Mouse (Mus musculus) embryonic facial prominence, embryonic 12.5 days (tissue): ENCODE measurements around the gene Pgp. TPM values are rescaled to one million over a fixed set of nuclear protein-coding genes. Genes with fewer than 3 reads are reported as not detected.

Experiments
- ATAC-seq: fragments of 200-750 bp; cut with Nextera tagmentation; 2 replicates; pipeline ENCODE4 v1.8.0; 2017; ENCODE audit not compliant: insufficient number of reproducible peaks, insufficient read depth, low FRiP score, low TSS enrichment
- H3K27ac ChIP-seq: fragments of 300-500 bp; sonication (generic); 2 replicates; pipeline ENCODE4 v1.5.1; 2016; ENCODE audit warnings: mild to moderate bottlenecking
- H3K27me3 ChIP-seq: fragments of 300-500 bp; sonication (generic); 2 replicates; pipeline ENCODE4 v1.6.1; 2016; ENCODE audit warnings: mild to moderate bottlenecking, moderate library complexity
- H3K36me3 ChIP-seq: fragments of 300-500 bp; sonication (generic); 2 replicates; pipeline ENCODE4 v1.6.1; 2016; ENCODE audit warnings: mild to moderate bottlenecking
- H3K4me1 ChIP-seq: fragments of 300-500 bp; sonication (generic); 2 replicates; pipeline ENCODE4 v1.6.1; 2016
- H3K4me2 ChIP-seq: fragments of 300-500 bp; sonication (generic); replicated peaks from 2 replicates; pipeline ENCODE4 v1.6.1; 2016; ENCODE audit warnings: mild to moderate bottlenecking, moderate library complexity
- H3K4me3 ChIP-seq: fragments of 300-500 bp; sonication (generic); 2 replicates; pipeline ENCODE4 v1.5.1; 2016; ENCODE audit warnings: mild to moderate bottlenecking
- H3K9ac ChIP-seq: fragments of 300-500 bp; sonication (generic); 2 replicates; pipeline ENCODE4 v1.6.1; 2016; ENCODE audit warnings: mild to moderate bottlenecking, moderate library complexity
- H3K9me3 ChIP-seq: fragments of 300-500 bp; sonication (generic); 2 replicates; pipeline ENCODE4 v1.6.1; 2016; ENCODE audit warnings: mild to moderate bottlenecking, moderate library complexity
- WGBS: fragments of 180-500 bp; shearing (Covaris S2); methylation state at CpG from one replicate; pipeline ENCODE4 v1.1.7; 2016; 5-methylcytosine and 5-hydroxymethylcytosine counted together
- polyA plus RNA-seq: library from polyadenylated mRNA; unstranded; fragments of >200 nt; fragmentation: Nextera tagmentation; extraction: Ambion mirVana; gene quantifications from 2 replicates; pipeline ENCODE4 v1.2.1, GENCODE M21; 2016

Pgp gene
- polyA plus RNA-seq, 1 experiment from 2014 or later, result 52.3 TPM

- 46% methylated on average over 19 of the region's 19 CpGs for WGBS
- peaks cover 7% of the 10 kb centered on the region; the same call in 1 of the 2 replicates for H3K27me3 ChIP-seq
- H3K36me3 ChIP-seq, result peaks cover 65% of the 10 kb centered on the region
- no peak for ATAC-seq
- H3K4me2 ChIP-seq, result peak overlapping the region; percentile 40; the same call in 1 of the 2 replicates
- H3K4me1 ChIP-seq, result peaks cover 13% of the 10 kb centered on the region
- H3K4me3 ChIP-seq, result 0 out of 2 replicates have a peak overlapping the region, but pooled peaks have one; percentile 14
- no peak overlapping the region for H3K9ac ChIP-seq
- H3K9me3 ChIP-seq, result no peaks in the 10 kb centered on the region
- no peak overlapping the region for H3K27ac ChIP-seq
These were observed 37.0 kb downstream of the Pgp start for GRCm38 (mm10) chr17:24507129-24507664.

- H3K27me3 ChIP-seq, result peaks cover 7% of the 10 kb centered on the region; the same call in 1 of the 2 replicates
- no peak overlapping the region for H3K27ac ChIP-seq
- H3K4me1 ChIP-seq, result peaks cover 13% of the 10 kb centered on the region
- 81% methylated on average over 12 of the region's 12 CpGs for WGBS
- H3K4me2 ChIP-seq, result no peak overlapping the region
- no peak overlapping the region for H3K4me3 ChIP-seq
- no peak for ATAC-seq
- peaks cover 70% of the 10 kb centered on the region for H3K36me3 ChIP-seq
- no peak overlapping the region for H3K9ac ChIP-seq
- no peaks in the 10 kb centered on the region for H3K9me3 ChIP-seq
These were observed 37.7 kb downstream of the Pgp start for GRCm38 (mm10) chr17:24507806-24508460.

GRCm38 (mm10) chr17:24513609-24514008 is 43.4 kb downstream of the Pgp start:
- H3K27ac ChIP-seq, result no peak overlapping the region
- ATAC-seq, result no peak
- 69% methylated on average over 5 of the region's 5 CpGs for WGBS

GRCm38 (mm10) chr17:24514270-24515257 is 44.4 kb downstream of the Pgp start:
- Histone ChIP-seq H3K4me2 (no peak overlapping the region), H3K4me1 (no peaks in the 10 kb centered on the region), H3K9me3 (no peaks in the 10 kb centered on the region), H3K27ac (0 out of 2 replicates have a peak overlapping the region, but pooled peaks have one; percentile 19), H3K27me3 (no peaks in the 10 kb centered on the region), H3K36me3 (peaks cover 96% of the 10 kb centered on the region), H3K4me3 (0 out of 2 replicates have a peak overlapping the region, but pooled peaks have one; percentile 9), H3K9ac (no peak overlapping the region)
- WGBS, result 86% methylated on average over 24 of the region's 24 CpGs
- ATAC-seq, result no peak

More at GRCm38 (mm10) chr17:24513609-24514008, 43.4 kb downstream of the Pgp start:
- H3K4me3 ChIP-seq, result 0 out of 2 replicates have a peak overlapping the region, but pooled peaks have one; percentile 9
- no peaks in the 10 kb centered on the region for H3K4me1 ChIP-seq
- H3K9me3 ChIP-seq, result no peaks in the 10 kb centered on the region
- no peaks in the 10 kb centered on the region for H3K27me3 ChIP-seq
- no peak overlapping the region for H3K9ac ChIP-seq
- no peak overlapping the region for H3K4me2 ChIP-seq
- H3K36me3 ChIP-seq, result peaks cover 96% of the 10 kb centered on the region

- H3K4me3 ChIP-seq, result no peak overlapping the region
- H3K4me2 ChIP-seq, result no peak overlapping the region
- 88% methylated on average over 4 of the region's 4 CpGs for WGBS
- no peaks in the 10 kb centered on the region for H3K4me1 ChIP-seq
- no peaks in the 10 kb centered on the region for H3K9me3 ChIP-seq
- no peak overlapping the region; the same call in 1 of the 2 replicates for H3K27ac ChIP-seq
- H3K36me3 ChIP-seq, result peaks cover 57% of the 10 kb centered on the region
- no peak for ATAC-seq
- H3K9ac ChIP-seq, result no peak overlapping the region
- H3K27me3 ChIP-seq, result no peaks in the 10 kb centered on the region
These were observed 50.3 kb downstream of the Pgp start for GRCm38 (mm10) chr17:24520450-24520849.

Other genes starting within 250 kb of the Pgp start
- gene Tedc2, start 249.5 kb upstream of the Pgp start, polyA plus RNA-seq, result 16.2 and 16.5 TPM in 2 replicates
- 78.2 and 85.3 TPM in 2 replicates for gene Ccnf, start 218.9 kb upstream of the Pgp start, polyA plus RNA-seq
- gene Abca17, start 119.3 kb upstream of the Pgp start, polyA plus RNA-seq, result 0.23 TPM in 1 of 2 replicates, not detected in the other
- gene Abca3, start 118.4 kb upstream of the Pgp start, polyA plus RNA-seq, result 7.8 and 9.6 TPM in 2 replicates
- gene Rnps1, start 55.8 kb upstream of the Pgp start, polyA plus RNA-seq, result 336 and 351 TPM in 2 replicates
- 77.3 and 82.3 TPM in 2 replicates for gene Eci1, start 43.8 kb upstream of the Pgp start, polyA plus RNA-seq
- 3.2 and 3.6 TPM in 2 replicates for gene Dnase1l2, start 27.3 kb upstream of the Pgp start, polyA plus RNA-seq
- gene E4f1, start 79 bp upstream of the Pgp start, polyA plus RNA-seq, result 38.4 and 43.2 TPM in 2 replicates
- 1.7 TPM in 1 of 2 replicates, not detected in the other for gene Bricd5, start 3.5 kb downstream of the Pgp start, polyA plus RNA-seq
- gene Mlst8, start 8.7 kb downstream of the Pgp start, polyA plus RNA-seq, result 32.8 and 35.0 TPM in 2 replicates
- 7.3 and 7.5 TPM in 2 replicates for gene Caskin1, start 18.2 kb downstream of the Pgp start, polyA plus RNA-seq
- 98.5 and 103 TPM in 2 replicates for gene Traf7, start 57.5 kb downstream of the Pgp start, polyA plus RNA-seq
- 3.6 and 3.7 TPM in 2 replicates for gene Rab26, start 63.8 kb downstream of the Pgp start, polyA plus RNA-seq
- 26.8 and 29.8 TPM in 2 replicates for gene Pkd1, start 79.4 kb downstream of the Pgp start, polyA plus RNA-seq
- gene Tsc2, start 162.2 kb downstream of the Pgp start, polyA plus RNA-seq, result 72.8 and 82.0 TPM in 2 replicates
- gene Nthl1, start 162.3 kb downstream of the Pgp start, polyA plus RNA-seq, result 26.2 and 26.9 TPM in 2 replicates
- gene Slc9a3r2, start 179.9 kb downstream of the Pgp start, polyA plus RNA-seq, result 59.6 and 60.6 TPM in 2 replicates
- gene Npw, start 188.1 kb downstream of the Pgp start, polyA plus RNA-seq, result 0.35 and 0.76 TPM in 2 replicates
- gene Zfp598, start 199.3 kb downstream of the Pgp start, polyA plus RNA-seq, result 23.5 and 25.4 TPM in 2 replicates
- gene Syngr3, start 219.6 kb downstream of the Pgp start, polyA plus RNA-seq, result 8.4 and 10.5 TPM in 2 replicates
- 47.9 and 48.0 TPM in 2 replicates for gene Gfer, start 225.8 kb downstream of the Pgp start, polyA plus RNA-seq
- 3.0 and 5.5 TPM in 2 replicates for gene Noxo1, start 225.8 kb downstream of the Pgp start, polyA plus RNA-seq
- gene Tbl3, start 237.3 kb downstream of the Pgp start, polyA plus RNA-seq, result 93.9 and 94.2 TPM in 2 replicates
- 0.22 TPM in 1 of 2 replicates, not detected in the other for gene Rnf151, start 247.7 kb downstream of the Pgp start, polyA plus RNA-seq
- gene Rps2, start 247.7 kb downstream of the Pgp start, polyA plus RNA-seq, result 1,116 and 1,117 TPM in 2 replicates